In the genomic region with DNA sequence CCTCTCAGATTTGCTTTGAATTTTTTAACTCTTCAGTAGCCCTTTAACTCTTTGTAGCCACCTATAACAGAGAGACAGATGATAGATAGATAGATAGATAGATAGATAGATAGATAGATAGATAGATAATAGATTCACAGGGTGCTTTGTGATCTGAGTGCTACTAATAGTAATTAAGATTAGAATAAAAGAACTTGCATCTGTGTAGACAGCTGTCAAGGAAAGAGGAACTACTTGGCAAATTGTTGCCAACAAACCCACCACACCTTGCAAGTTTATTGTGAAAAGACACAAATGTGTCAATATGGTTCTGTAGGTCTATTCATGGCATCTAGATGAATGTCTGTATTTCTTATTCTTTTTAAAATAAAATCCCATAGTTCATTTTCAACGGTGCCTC, we compare ENCODE assay signal across 22 mouse cellular contexts. TPM values are rescaled to one million over a fixed set of nuclear protein-coding genes. Genes with fewer than 3 reads are reported as not detected.
"Had no signal": no experiment of that assay in that cellular context is flagged by ENCODE, and none has a peak within 500 bp of the region (broad histone marks: within the 10 kb centered on the region; RNA-seq: fewer than 3 reads in every experiment).

No protein-coding gene starts in this region.

- H3K36me3 ChIP-seq: limb, embryonic 13.5 days; liver, embryonic 15.5 days; lung, embryonic 15.5 days; midbrain, embryonic 10.5 days; neural tube, embryonic 15.5 days had no signal

- H3K27ac ChIP-seq: kidney, postnatal 0 days; layer of hippocampus, adult 2 months; limb, embryonic 13.5 days; liver, embryonic 15.5 days; lung, embryonic 15.5 days; midbrain, embryonic 10.5 days; neural tube, embryonic 15.5 days had no signal

- H3K4me1 ChIP-seq: limb, embryonic 13.5 days; liver, embryonic 15.5 days; lung, embryonic 15.5 days; midbrain, embryonic 10.5 days; neural tube, embryonic 15.5 days had no signal

- H3K9ac ChIP-seq: limb, embryonic 13.5 days; liver, embryonic 15.5 days; lung, embryonic 15.5 days; neural tube, embryonic 15.5 days had no signal

- DNase-seq: kidney, adult 9 months; kidney, postnatal 4 days; left cerebral cortex, postnatal 4 days; lung, postnatal 14 days; midbrain, embryonic 14.5 days; right cerebral cortex, adult 18-20 months; right cerebral cortex, postnatal 25 days; thymus, adult 18-20 months; thymus, postnatal 14 days had no signal

- H3K4me3 ChIP-seq: layer of hippocampus, adult 2 months; limb, embryonic 13.5 days; liver, embryonic 15.5 days; lung, embryonic 15.5 days; midbrain, embryonic 10.5 days; myocyte; neural tube, embryonic 15.5 days had no signal

- H3K27me3 ChIP-seq: limb, embryonic 13.5 days; liver, embryonic 15.5 days; lung, embryonic 15.5 days; neural tube, embryonic 15.5 days had no signal

- H3K9me3 ChIP-seq: limb, embryonic 13.5 days; liver, embryonic 15.5 days; lung, embryonic 15.5 days; midbrain, embryonic 10.5 days; neural tube, embryonic 15.5 days had no signal

- H3K4me2 ChIP-seq: limb, embryonic 13.5 days; liver, embryonic 11.5 days; liver, embryonic 15.5 days; lung, embryonic 15.5 days; neural tube, embryonic 15.5 days had no signal

RNA-seq across cellular contexts. Expression of a gene that starts 6.6 kb away (rescaled TPM):
- total RNA-seq: layer of hippocampus, adult 2 months; left cerebral cortex, adult 18-20 months; left cerebral cortex, postnatal 10 days; left cerebral cortex, postnatal 4 days had no signal
- polyA plus RNA-seq: kidney, postnatal 0 days; limb, embryonic 13.5 days; midbrain, embryonic 10.5 days; midbrain, embryonic 14.5 days; myocyte; neural tube, embryonic 11.5 days; neural tube, embryonic 15.5 days; stomach, embryonic 14.5 days had no signal

RNA-seq across cellular contexts. Expression of a gene that starts 21.2 kb away (rescaled TPM):
- total RNA-seq: left cerebral cortex, postnatal 4 days had no signal
- polyA plus RNA-seq: liver, embryonic 11.5 days; lung, embryonic 15.5 days; midbrain, embryonic 10.5 days; stomach, embryonic 14.5 days had no signal

RNA-seq across cellular contexts. Expression of a gene that starts 42.4 kb away (rescaled TPM):
- polyA plus RNA-seq: midbrain, embryonic 10.5 days; neural tube, embryonic 11.5 days had no signal

RNA-seq across cellular contexts. Expression of a gene that starts 49.1 kb away (rescaled TPM):
- polyA plus RNA-seq: liver, embryonic 11.5 days had no signal
